Mouse (Mus musculus): ENCODE data around the gene Naga. TPM values are rescaled to one million over a fixed set of nuclear protein-coding genes. Genes with fewer than 3 reads are reported as not detected.
"Not testable (repeated sequence)": the region's sequence is repeated elsewhere in the genome, so short reads cannot be mapped to it uniquely, and the experiment has no call there.

Gene Naga
- total RNA-seq (2017): 50.2 and 51.1 TPM in 2 replicates

GRCm38 (mm10) chr15:82338593-82339112, at the start of gene Naga, which contains the start of the genes Pheta2 and Smdt1:
Naga (minus strand) TSS chr15:82338925.
Pheta2 (plus strand) TSS chr15:82338942.
Smdt1 (plus strand) TSS chr15:82338959.
- peak; percentile 58 to 62 for ATAC-seq (replicated peaks in 1 of 2; ENCODE audit: insufficient read depth in 1 of 2, low FRiP score in 2 of 2, low TSS enrichment in 1 of 2, low read depth in 1 of 2, poor library complexity in 2 of 2, severe bottlenecking in 2 of 2)

GRCm38 (mm10) chr15:82385729-82386128, 47.0 kb upstream of the Naga start:
- ATAC-seq (replicated peaks in 1 of 2; ENCODE audit: insufficient read depth in 1 of 2, low FRiP score in 2 of 2, low TSS enrichment in 1 of 2, low read depth in 1 of 2, poor library complexity in 2 of 2, severe bottlenecking in 2 of 2): no peak

GRCm38 (mm10) chr15:82382441-82382840, 43.7 kb upstream of the Naga start:
- ATAC-seq (replicated peaks in 1 of 2; ENCODE audit: insufficient read depth in 1 of 2, low FRiP score in 2 of 2, low TSS enrichment in 1 of 2, low read depth in 1 of 2, poor library complexity in 2 of 2, severe bottlenecking in 2 of 2): no peak

DNA sequence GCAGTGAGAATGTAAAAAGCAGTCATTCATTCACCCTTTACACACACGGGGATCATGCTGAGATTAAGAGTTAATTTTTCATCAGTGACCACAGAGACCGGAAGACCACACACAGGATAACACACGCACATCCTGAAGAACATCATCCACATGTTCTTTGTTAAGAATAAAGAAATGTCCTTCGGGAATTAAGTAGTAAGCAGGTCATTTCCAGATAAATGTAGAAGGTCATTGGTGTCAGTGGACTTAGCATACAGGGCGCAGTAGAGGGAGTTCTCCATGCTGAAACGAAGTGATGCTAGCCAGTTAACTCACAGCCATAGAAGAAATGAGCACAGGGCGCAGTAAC, 42.0 kb upstream of the Naga start:
- no peak for ATAC-seq (replicated peaks in 1 of 2; ENCODE audit: insufficient read depth in 1 of 2, low FRiP score in 2 of 2, low TSS enrichment in 1 of 2, low read depth in 1 of 2, poor library complexity in 2 of 2, severe bottlenecking in 2 of 2)

- peak; percentile 51 to 61 for ATAC-seq (replicated peaks in 1 of 2; ENCODE audit: insufficient read depth in 1 of 2, low FRiP score in 2 of 2, low TSS enrichment in 1 of 2, low read depth in 1 of 2, poor library complexity in 2 of 2, severe bottlenecking in 2 of 2)
These were observed 41.4 kb upstream of the Naga start, which contains the start of gene Cyp2d22 for GRCm38 (mm10) chr15:82379871-82380713. Cyp2d22 (minus strand) TSS chr15:82380260.

DNA sequence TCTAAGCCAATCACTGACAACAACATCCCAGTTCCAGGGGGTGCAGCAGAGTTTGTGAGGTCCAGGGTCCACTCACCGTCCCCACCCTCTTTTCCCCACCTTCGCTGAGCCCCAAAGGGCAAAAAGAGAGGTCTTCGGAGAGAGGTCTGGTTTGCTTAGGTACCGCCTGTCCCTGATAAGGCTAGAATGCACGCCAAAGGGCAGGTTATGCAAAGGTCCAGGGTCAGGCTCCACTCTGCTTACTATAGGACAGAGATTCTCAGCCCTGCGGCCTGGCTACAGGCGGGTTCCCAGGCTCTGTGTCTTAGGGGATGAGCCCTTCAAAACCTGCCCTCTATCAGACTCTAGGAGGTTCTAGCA, 40.8 kb upstream of the Naga start:
- ATAC-seq (replicated peaks in 1 of 2; ENCODE audit: insufficient read depth in 1 of 2, low FRiP score in 2 of 2, low TSS enrichment in 1 of 2, low read depth in 1 of 2, poor library complexity in 2 of 2, severe bottlenecking in 2 of 2): peak in 1 of 2 experiments; percentile 29; a peak in 1 of 4 replicates

DNA sequence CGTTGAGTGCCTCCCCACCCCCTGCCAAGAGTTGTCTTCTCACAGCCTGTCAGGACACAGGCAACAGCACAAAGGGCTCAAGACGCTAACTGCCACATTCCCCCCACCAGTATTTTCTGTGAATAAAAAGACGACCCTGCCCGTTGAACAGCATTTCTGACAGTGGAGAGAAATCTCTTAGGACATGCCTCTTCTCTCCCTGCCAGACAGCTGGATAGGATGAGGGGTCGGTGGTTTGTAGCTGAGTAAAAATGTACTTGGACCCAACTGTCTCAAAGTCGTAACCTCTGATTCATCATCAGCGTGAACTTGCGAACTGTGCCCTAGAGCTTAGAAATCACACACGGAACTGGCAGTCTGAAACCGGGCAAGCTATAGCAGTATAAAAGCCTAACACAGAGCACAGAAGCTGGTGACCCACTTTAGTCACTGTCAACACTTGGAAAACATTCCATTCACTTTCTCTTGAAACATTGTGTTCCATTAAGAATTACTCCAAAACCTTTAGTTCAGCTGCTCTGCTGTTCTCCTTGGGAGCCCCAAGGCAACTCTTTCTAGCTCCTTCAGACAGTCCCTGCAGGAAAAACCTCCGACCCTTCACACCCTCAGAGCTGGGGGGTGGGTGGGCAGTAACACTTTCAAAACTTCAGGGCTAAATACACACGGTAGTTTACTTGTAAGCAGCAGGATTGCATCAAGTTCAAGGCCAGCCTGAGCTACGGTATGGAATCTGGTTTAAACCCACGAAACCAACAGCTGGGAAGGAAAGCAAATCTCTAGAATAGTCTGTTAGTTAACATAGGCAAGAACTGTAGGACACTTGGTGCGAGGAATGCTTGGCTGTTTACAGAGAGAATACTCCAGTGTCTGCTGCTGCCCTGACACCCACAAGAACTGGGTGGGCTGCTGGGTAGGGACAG, 39.8 kb upstream of the Naga start:
- no peak for ATAC-seq (replicated peaks in 1 of 2; ENCODE audit: insufficient read depth in 1 of 2, low FRiP score in 2 of 2, low TSS enrichment in 1 of 2, low read depth in 1 of 2, poor library complexity in 2 of 2, severe bottlenecking in 2 of 2)

DNA sequence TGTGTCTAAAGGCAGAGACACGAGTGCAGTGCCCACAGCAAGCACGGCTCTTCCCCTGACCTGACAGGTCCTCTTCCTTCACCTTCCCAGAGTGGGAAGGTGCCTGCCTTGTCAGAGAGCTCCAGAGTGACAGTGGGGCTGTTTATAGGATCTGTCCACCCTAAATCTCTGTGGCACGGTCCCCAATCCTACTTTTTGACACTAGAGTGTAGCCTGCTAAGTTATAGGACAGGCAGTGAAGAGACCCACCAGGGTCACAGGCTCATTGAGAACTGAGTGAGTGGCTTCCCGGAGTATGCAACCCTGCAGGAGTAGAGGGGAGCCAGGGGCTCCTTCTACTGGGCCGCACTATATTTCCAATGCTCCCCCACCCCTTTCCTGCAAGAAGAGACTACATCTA, 39.0 kb upstream of the Naga start:
- ATAC-seq (replicated peaks in 1 of 2; ENCODE audit: insufficient read depth in 1 of 2, low FRiP score in 2 of 2, low TSS enrichment in 1 of 2, low read depth in 1 of 2, poor library complexity in 2 of 2, severe bottlenecking in 2 of 2): no peak

GRCm38 (mm10) chr15:82376393-82377138, 37.8 kb upstream of the Naga start:
- no peak for ATAC-seq (replicated peaks in 1 of 2; ENCODE audit: insufficient read depth in 1 of 2, low FRiP score in 2 of 2, low TSS enrichment in 1 of 2, low read depth in 1 of 2, poor library complexity in 2 of 2, severe bottlenecking in 2 of 2)

GRCm38 (mm10) chr15:82375855-82376254, 37.1 kb upstream of the Naga start:
- ATAC-seq (replicated peaks in 1 of 2; ENCODE audit: insufficient read depth in 1 of 2, low FRiP score in 2 of 2, low TSS enrichment in 1 of 2, low read depth in 1 of 2, poor library complexity in 2 of 2, severe bottlenecking in 2 of 2): no peak

DNA sequence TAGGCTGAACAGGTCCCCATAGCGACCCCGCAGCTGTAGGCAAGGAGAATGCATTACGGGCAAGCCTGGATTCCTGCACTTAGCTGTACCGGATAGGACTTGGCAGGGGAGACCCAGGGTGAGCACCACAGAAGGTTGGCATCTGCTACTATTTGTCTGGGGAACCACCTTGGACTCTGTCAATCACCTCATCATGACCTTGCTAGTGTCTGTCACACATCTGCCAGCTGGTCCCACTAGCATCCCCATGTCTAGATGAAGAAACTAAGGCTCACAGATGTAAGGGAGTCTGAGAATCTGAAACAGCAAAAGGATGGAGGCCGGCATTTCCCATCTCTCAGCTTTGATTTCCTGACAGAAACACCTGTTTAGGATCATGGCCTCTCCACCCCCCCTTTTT, 35.7 kb upstream of the Naga start:
- ATAC-seq (replicated peaks in 1 of 2; ENCODE audit: insufficient read depth in 1 of 2, low FRiP score in 2 of 2, low TSS enrichment in 1 of 2, low read depth in 1 of 2, poor library complexity in 2 of 2, severe bottlenecking in 2 of 2): no peak

- ATAC-seq (replicated peaks in 1 of 2; ENCODE audit: insufficient read depth in 1 of 2, low FRiP score in 2 of 2, low TSS enrichment in 1 of 2, low read depth in 1 of 2, poor library complexity in 2 of 2, severe bottlenecking in 2 of 2): no peak
These were observed 34.3 kb upstream of the Naga start for GRCm38 (mm10) chr15:82372991-82373390.

DNA sequence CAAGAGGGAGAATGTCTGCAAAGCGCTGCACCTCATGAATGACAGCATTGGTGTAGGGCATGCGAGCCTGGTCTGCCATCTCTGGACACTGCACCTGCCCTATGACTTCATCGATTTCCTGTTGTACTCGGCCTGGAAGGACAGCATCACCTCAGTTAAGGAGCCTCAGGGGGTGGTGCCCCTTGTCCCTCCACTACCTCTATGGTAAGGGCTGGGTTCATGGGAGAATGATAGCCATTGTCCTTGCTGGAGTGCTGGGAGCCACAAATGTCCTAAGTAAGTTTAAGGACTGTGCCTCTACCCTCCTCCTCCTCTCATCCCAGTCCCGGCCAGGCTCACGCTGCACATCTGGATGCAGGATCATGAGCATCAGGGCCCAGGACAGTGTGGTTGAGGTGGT, 33.7 kb upstream of the Naga start:
- ATAC-seq (replicated peaks in 1 of 2; ENCODE audit: insufficient read depth in 1 of 2, low FRiP score in 2 of 2, low TSS enrichment in 1 of 2, low read depth in 1 of 2, poor library complexity in 2 of 2, severe bottlenecking in 2 of 2): no peak

DNA sequence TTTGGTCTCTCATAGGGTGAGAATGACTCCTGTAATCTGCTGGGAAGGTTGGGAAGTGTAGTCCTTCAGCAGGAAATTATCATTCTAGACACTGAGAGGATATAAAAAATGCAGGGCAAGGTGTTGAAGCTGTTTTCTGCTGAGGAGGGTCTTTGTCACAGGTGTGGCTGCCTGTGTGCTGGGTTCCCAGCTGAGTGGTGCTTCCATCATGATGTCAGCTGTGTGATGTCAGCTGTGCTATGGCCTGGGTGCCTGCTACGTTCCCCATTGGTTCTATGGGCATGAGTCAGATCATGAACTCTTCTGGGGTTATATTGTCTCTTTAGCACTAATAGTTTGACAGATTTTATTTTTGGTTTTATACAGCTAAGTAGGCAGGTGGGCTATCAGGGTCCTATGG, 30.1 kb upstream of the Naga start:
- ATAC-seq (replicated peaks in 1 of 2; ENCODE audit: insufficient read depth in 1 of 2, low FRiP score in 2 of 2, low TSS enrichment in 1 of 2, low read depth in 1 of 2, poor library complexity in 2 of 2, severe bottlenecking in 2 of 2): no peak

DNA sequence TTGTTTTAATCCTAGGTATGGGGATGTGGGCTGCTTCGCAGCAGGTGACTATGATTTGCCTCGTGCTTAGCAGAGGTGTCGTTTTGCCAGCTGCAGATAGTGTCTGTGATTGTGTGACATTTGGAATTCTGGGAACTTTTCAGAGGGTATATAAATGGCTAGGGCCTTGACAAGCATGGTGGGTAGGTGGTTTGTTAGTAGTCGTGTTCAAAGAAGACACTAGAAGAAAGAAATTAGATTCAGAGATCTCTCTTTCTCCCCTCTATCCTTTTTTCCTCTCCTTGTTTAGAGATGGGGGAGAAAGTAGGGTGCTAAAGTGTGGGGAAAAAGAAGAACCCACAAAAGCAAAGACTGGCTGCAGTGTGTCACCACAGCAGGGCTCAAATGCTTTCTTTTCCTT, 29.4 kb upstream of the Naga start:
- no peak for ATAC-seq (replicated peaks in 1 of 2; ENCODE audit: insufficient read depth in 1 of 2, low FRiP score in 2 of 2, low TSS enrichment in 1 of 2, low read depth in 1 of 2, poor library complexity in 2 of 2, severe bottlenecking in 2 of 2)

DNA sequence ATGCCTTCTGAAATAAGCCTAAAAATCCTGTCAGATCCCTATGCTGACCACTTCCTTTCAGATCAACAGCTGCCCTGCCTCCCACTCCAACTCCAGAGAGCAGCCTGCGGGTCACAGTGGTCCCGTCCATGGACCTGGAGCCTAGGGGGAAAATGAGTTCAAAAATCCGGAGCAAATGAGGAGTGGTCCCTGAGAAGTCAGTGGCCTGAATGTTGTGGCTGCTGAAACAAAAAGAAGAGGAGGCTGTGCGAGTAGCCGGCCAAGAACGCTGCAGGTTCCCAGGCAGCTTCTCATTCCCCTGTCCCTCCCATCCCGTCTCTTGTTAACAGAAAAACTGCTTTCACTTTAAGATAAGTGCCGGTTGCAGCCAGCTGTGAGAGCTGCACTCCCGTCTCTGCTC, 25.8 kb upstream of the Naga start:
- not testable (repeated sequence) for ATAC-seq (replicated peaks in 1 of 2; ENCODE audit: insufficient read depth in 1 of 2, low FRiP score in 2 of 2, low TSS enrichment in 1 of 2, low read depth in 1 of 2, poor library complexity in 2 of 2, severe bottlenecking in 2 of 2)

DNA sequence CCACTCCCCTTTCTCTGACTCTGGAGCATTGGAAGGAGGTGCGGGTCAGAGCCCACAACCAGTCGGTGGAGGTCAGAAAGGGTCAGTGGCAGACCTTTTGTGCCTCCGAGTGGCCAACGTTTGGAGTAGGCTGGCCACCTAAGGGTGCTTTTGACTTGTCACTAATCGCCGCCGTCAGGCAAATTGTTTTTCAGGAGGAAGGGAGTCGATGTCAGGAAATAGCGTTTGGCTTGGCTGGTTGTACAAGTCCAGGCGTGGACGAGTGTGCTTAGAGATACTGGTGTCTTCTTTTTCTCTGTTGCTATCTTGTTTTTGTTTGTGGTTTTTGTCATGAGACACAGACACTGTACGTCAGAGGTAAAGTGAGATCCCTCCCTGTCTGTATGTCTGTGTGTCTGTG, 25.1 kb upstream of the Naga start:
- ATAC-seq (replicated peaks in 1 of 2; ENCODE audit: insufficient read depth in 1 of 2, low FRiP score in 2 of 2, low TSS enrichment in 1 of 2, low read depth in 1 of 2, poor library complexity in 2 of 2, severe bottlenecking in 2 of 2): not testable (repeated sequence)

Data from hematopoietic stem cell, adult 5-6 weeks (primary cell).